ENCODE assay signal across 9 mouse cellular contexts in the genomic region with DNA sequence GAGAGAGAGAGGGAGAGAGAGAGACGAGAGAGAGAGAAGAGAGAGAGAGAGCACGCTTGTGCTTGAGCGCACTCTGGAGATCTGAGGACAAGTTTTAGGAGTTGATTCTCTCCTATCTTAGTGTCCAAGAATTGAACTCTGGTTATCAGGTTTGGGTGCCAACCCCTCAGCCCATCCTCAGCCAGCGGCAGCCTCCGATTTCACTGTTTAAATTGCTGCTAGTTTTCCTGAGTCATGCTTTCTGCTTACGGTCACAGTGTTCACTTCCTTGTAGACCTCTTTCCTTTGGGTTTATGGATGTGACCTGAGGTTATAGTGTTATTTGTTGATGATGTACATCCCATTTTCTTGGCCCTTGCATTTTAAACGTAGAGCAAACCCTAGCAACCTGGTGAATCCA. TPM values are rescaled to one million over a fixed set of nuclear protein-coding genes. Genes with fewer than 3 reads are reported as not detected.
A peak's percentile ranks its signal among the peaks of the same experiment; 100 is the strongest.
DNase-seq lines count a peak whose midpoint lies in the region; ATAC-seq and TF ChIP-seq lines count a peak whose summit lies in the region.
"Had no signal": no experiment of that assay in that cellular context is flagged by ENCODE, and none has a peak within 500 bp of the region (broad histone marks: within the 10 kb centered on the region; RNA-seq: fewer than 3 reads in every experiment).

No protein-coding gene starts in this region.

- no peak overlapping the region for H3K27ac ChIP-seq in lung, embryonic 14.5 days (ENCODE audit: low read depth)
- H3K27ac ChIP-seq in intestine, embryonic 16.5 days (ENCODE audit: low read length) = no peak overlapping the region
- no peak overlapping the region for H3K27ac ChIP-seq in midbrain, embryonic 15.5 days

- peak overlapping the region; percentile 81 for H3K4me2 ChIP-seq in lung, embryonic 14.5 days
- peak overlapping the region; percentile 22; the same call in 1 of the 2 replicates for H3K4me2 ChIP-seq in intestine, embryonic 16.5 days (ENCODE audit: low read depth, low read length)
- peak overlapping the region; percentile 97; the same call in 1 of the 2 replicates for H3K4me2 ChIP-seq in midbrain, embryonic 15.5 days

- peaks cover 15% of the 10 kb centered on the region for H3K36me3 ChIP-seq in lung, embryonic 14.5 days (ENCODE audit: insufficient read depth)
- H3K36me3 ChIP-seq in intestine, embryonic 16.5 days (ENCODE audit: control insufficient read depth, insufficient read depth, low read length) = no peaks in the 10 kb centered on the region
- H3K36me3 ChIP-seq in midbrain, embryonic 15.5 days (replicated peaks) = peaks cover 4% of the 10 kb centered on the region; the same call in 1 of the 2 replicates

- H3K27me3 ChIP-seq in lung, embryonic 14.5 days (ENCODE audit: insufficient read depth, low read length) = no peaks in the 10 kb centered on the region
- no peaks in the 10 kb centered on the region for H3K27me3 ChIP-seq in intestine, embryonic 16.5 days (replicated peaks; ENCODE audit: control insufficient read depth, insufficient read depth, low read length)
- no peaks in the 10 kb centered on the region for H3K27me3 ChIP-seq in midbrain, embryonic 15.5 days (replicated peaks)

- 58% methylated on average over 7 of the region's 7 CpGs for WGBS in lung, embryonic 14.5 days
- 68% methylated on average over 7 of the region's 7 CpGs for WGBS in intestine, embryonic 16.5 days
- WGBS in midbrain, embryonic 15.5 days = 79% methylated on average over 7 of the region's 7 CpGs

- H3K9me3 ChIP-seq in lung, embryonic 14.5 days (ENCODE audit: low read depth, low read length) = no peaks in the 10 kb centered on the region
- no peaks in the 10 kb centered on the region for H3K9me3 ChIP-seq in intestine, embryonic 16.5 days (ENCODE audit: control insufficient read depth, low read length)
- H3K9me3 ChIP-seq in midbrain, embryonic 15.5 days = no peaks in the 10 kb centered on the region

- peaks cover 19% of the 10 kb centered on the region for H3K4me1 ChIP-seq in lung, embryonic 14.5 days (ENCODE audit: insufficient read depth)
- peaks cover 34% of the 10 kb centered on the region for H3K4me1 ChIP-seq in intestine, embryonic 16.5 days (ENCODE audit: control insufficient read depth, insufficient read depth, low read length)
- peaks cover 33% of the 10 kb centered on the region for H3K4me1 ChIP-seq in midbrain, embryonic 15.5 days

- H3K4me3 ChIP-seq in lung, embryonic 14.5 days (ENCODE audit: low read depth, low read length) = 0 out of 2 replicates have a peak overlapping the region, but pooled peaks have one; percentile 85
- no peak overlapping the region for H3K4me3 ChIP-seq in intestine, embryonic 16.5 days (ENCODE audit: low read length)
- no peak overlapping the region for H3K4me3 ChIP-seq in midbrain, embryonic 15.5 days

- H3K9ac ChIP-seq in lung, embryonic 14.5 days = no peak overlapping the region; the same call in 1 of the 2 replicates
- no peak overlapping the region for H3K9ac ChIP-seq in intestine, embryonic 16.5 days (ENCODE audit: low read depth, low read length)
- H3K9ac ChIP-seq in midbrain, embryonic 15.5 days = no peak overlapping the region

- TF ChIP-seq CTCF in lung, embryonic 14.5 days (IDR thresholded peaks at IDR 0.05; ENCODE audit: low read depth) = no peak

- no peak for DNase-seq in lung, embryonic 14.5 days
- DNase-seq in lung, postnatal 25 days (ENCODE audit: low spot score) = no peak
- DNase-seq in c-Kit-positive CD71-positive TER-119-negative erythroid progenitor cells, embryonic 14.5 days (ENCODE audit: low read depth) = peak; percentile 33
- no peak for DNase-seq in cerebellum, postnatal 4 days (ENCODE audit: low spot score in 2 of 2)
- no peak for DNase-seq in spleen, adult 18-20 months
- no peak for DNase-seq in kidney, adult 8-10 months
- DNase-seq: kidney, postnatal 14 days had no signal

- ATAC-seq in lung, embryonic 14.5 days (ENCODE audit: insufficient read depth) = no peak
- no peak for ATAC-seq in intestine, embryonic 16.5 days
- no peak for ATAC-seq in midbrain, embryonic 15.5 days (replicated peaks)

RNA-seq across cellular contexts. Expression of gene Ubr4, which starts 29.8 kb away (rescaled TPM):
- polyA plus RNA-seq in lung, embryonic 14.5 days (2014; fragmentation: Nextera tagmentation; extraction: Ambion mirVana) = 82.2 and 84.5 TPM in 2 replicates
- polyA plus RNA-seq in intestine, embryonic 16.5 days (2015; fragmentation: Nextera tagmentation; extraction: Ambion mirVana) = 43.7 and 44.8 TPM in 2 replicates
- polyA plus RNA-seq in midbrain, embryonic 15.5 days (2015; fragmentation: Nextera tagmentation; extraction: Ambion mirVana) = 101 and 111 TPM in 2 replicates

RNA-seq across cellular contexts. Expression of gene Emc1, which starts 29.8 kb away (rescaled TPM):
- polyA plus RNA-seq in lung, embryonic 14.5 days (2014; fragmentation: Nextera tagmentation; extraction: Ambion mirVana) = 28.7 and 31.0 TPM in 2 replicates
- 16.7 and 18.0 TPM in 2 replicates for polyA plus RNA-seq in intestine, embryonic 16.5 days (2015; fragmentation: Nextera tagmentation; extraction: Ambion mirVana)
- 47.6 and 50.8 TPM in 2 replicates for polyA plus RNA-seq in midbrain, embryonic 15.5 days (2015; fragmentation: Nextera tagmentation; extraction: Ambion mirVana)

RNA-seq across cellular contexts. Expression of gene Mrto4, which starts 29.9 kb away (rescaled TPM):
- 118 and 136 TPM in 2 replicates for polyA plus RNA-seq in lung, embryonic 14.5 days (2014; fragmentation: Nextera tagmentation; extraction: Ambion mirVana)
- polyA plus RNA-seq in intestine, embryonic 16.5 days (2015; fragmentation: Nextera tagmentation; extraction: Ambion mirVana) = 92.4 and 109 TPM in 2 replicates
- 81.7 and 88.6 TPM in 2 replicates for polyA plus RNA-seq in midbrain, embryonic 15.5 days (2015; fragmentation: Nextera tagmentation; extraction: Ambion mirVana)

Comparison
In these comparisons a context has a peak if more than half of its experiments do, and no peak if none do; other contexts are left out.
1. H3K4me2 ChIP-seq: peak in every context shown above with its lines; median percentile 97 in midbrain, embryonic 15.5 days; 81 in lung, embryonic 14.5 days; 22 in intestine, embryonic 16.5 days.